Mouse (Mus musculus) thymus, postnatal 10 days (tissue): ENCODE data around the gene Rufy1.

ENCODE experiments used
- DNase-seq, 2 experiments: peaks; one replicate each; pipeline ENCODE4 v3.0.0; 2021; ENCODE audit warnings: low spot score in 2 of 2

Gene Rufy1

GRCm38 (mm10) chr11:50346256-50347032 lies 84.5 kb downstream of the Rufy1 start:
- no peak for DNase-seq

- DNase-seq: no peak
Measured at GRCm38 (mm10) chr11:50345486-50345885, 85.4 kb downstream of the Rufy1 start.
